Mouse (Mus musculus) MEL (cell line): ENCODE measurements at regions not wholly inside any gene's neighbourhood (a gene's known extent, or its start where the extent isn't known, plus 50 kb on each side); places are given as distances from the start of the nearest gene placed in this dataset.

ENCODE experiments used
- DNase-seq: peaks from one replicate; pipeline ENCODE4 v3.0.0; 2011; ENCODE audit warnings: low read depth, low spot score
- H3K27ac ChIP-seq: 2 replicates; pipeline ENCODE4 v1.5.1; 2012; ENCODE audit warnings: low read depth, mild to moderate bottlenecking, control low read depth, low read length, moderate library complexity; ENCODE audit not compliant: control insufficient read depth
- H3K27me3 ChIP-seq, 2 experiments: fragments of 150-350 bp in 1 of 2; sonication (generic) in 1 of 2; 2 replicates each; pipeline ENCODE4 v1.6.1; 2012; ENCODE audit warnings: low read length in 2 of 2, mild to moderate bottlenecking in 2 of 2, improper control_type of control experiment in 1 of 2, moderate library complexity in 1 of 2; ENCODE audit not compliant: insufficient read depth in 2 of 2, control insufficient read depth in 1 of 2
- H3K36me3 ChIP-seq, 2 experiments: 2 replicates each; pipeline ENCODE4 v1.6.1; 2012 to 2014; ENCODE audit warnings: low read length in 2 of 2, improper control_type of control experiment in 1 of 2, inconsistent platforms in 1 of 2, mild to moderate bottlenecking in 1 of 2; ENCODE audit not compliant: insufficient read depth in 2 of 2, control insufficient read depth in 1 of 2
- H3K4me1 ChIP-seq, 2 experiments: fragments of 150-350 bp in 1 of 2; sonication (generic) in 1 of 2; 2 replicates each; pipeline ENCODE4 v1.6.1; 2012; ENCODE audit warnings: low read length in 2 of 2, improper control_type of control experiment in 1 of 2, mild to moderate bottlenecking in 1 of 2; ENCODE audit not compliant: insufficient read depth in 2 of 2, control insufficient read depth in 1 of 2
- H3K4me3 ChIP-seq, 2 experiments: fragments of 150-350 bp in 1 of 2; sonication (generic) in 1 of 2; 2 replicates each; pipeline ENCODE4 v1.5.1; 2012; ENCODE audit warnings: low read depth in 2 of 2, low read length in 2 of 2, mild to moderate bottlenecking in 2 of 2, moderate library complexity in 2 of 2, control low read depth in 1 of 2, improper control_type of control experiment in 1 of 2; ENCODE audit not compliant: control insufficient read depth in 1 of 2, insufficient read depth in 1 of 2
- H3K79me2 ChIP-seq: 2 replicates; pipeline ENCODE4 v1.6.1; 2012; ENCODE audit warnings: mild to moderate bottlenecking, low read length, moderate library complexity; ENCODE audit not compliant: control insufficient read depth, poor library complexity, insufficient read depth
- H3K9ac ChIP-seq: 2 replicates; pipeline ENCODE4 v1.6.1; 2012; ENCODE audit warnings: low read depth, mild to moderate bottlenecking, control low read depth, low read length, moderate library complexity; ENCODE audit not compliant: control insufficient read depth, poor library complexity, severe bottlenecking
- H3K9me3 ChIP-seq: fragments of 150-350 bp; sonication (generic); replicated peaks from 2 replicates; pipeline ENCODE4 v1.6.1; 2012; ENCODE audit warnings: mild to moderate bottlenecking, low read length, improper control_type of control experiment, moderate library complexity; ENCODE audit not compliant: insufficient read depth
- CHD1 ChIP-seq: IDR thresholded peaks from 2 replicates; pipeline ENCODE4 v1.6.1; 2012; ENCODE audit warnings: low read depth, mild to moderate bottlenecking, inconsistent platforms, low read length, improper control_type of control experiment
- E2F4 ChIP-seq: IDR thresholded peaks from 2 replicates; pipeline ENCODE4 v1.6.1; 2011; ENCODE audit warnings: low read depth, low read length, improper control_type of control experiment, borderline replicate concordance
- ELF1 ChIP-seq: IDR thresholded peaks from 2 replicates; pipeline ENCODE4 v1.6.1; 2014; ENCODE audit warnings: low read depth, mild to moderate bottlenecking, inconsistent platforms, low read length, improper control_type of control experiment, moderate library complexity
- EP300 ChIP-seq, 2 experiments: IDR thresholded peaks; 2 replicates each; pipeline ENCODE4 v1.6.1; 2011; ENCODE audit warnings: improper control_type of control experiment in 2 of 2, low read length in 2 of 2, low read depth in 1 of 2, mild to moderate bottlenecking in 1 of 2
- ETS1 ChIP-seq: IDR thresholded peaks from 2 replicates; pipeline ENCODE4 v1.6.1; 2012; ENCODE audit warnings: low read depth, mild to moderate bottlenecking, inconsistent platforms, low read length, improper control_type of control experiment, moderate library complexity
- GATA1 ChIP-seq: IDR thresholded peaks from 2 replicates; pipeline ENCODE4 v1.6.1; 2011; ENCODE audit warnings: low read depth, low read length, improper control_type of control experiment
- JUND ChIP-seq: IDR thresholded peaks from 2 replicates; pipeline ENCODE4 v1.6.1; 2011; ENCODE audit warnings: low read depth, mild to moderate bottlenecking, improper control_type of control experiment, low read length
- KAT2A ChIP-seq: conservative IDR thresholded peaks from 2 replicates; pipeline ENCODE4 v1.6.1; 2012; ENCODE audit warnings: low read depth, low read length, improper control_type of control experiment, inconsistent platforms
- MAX ChIP-seq: IDR thresholded peaks from 2 replicates; pipeline ENCODE4 v1.6.1; 2011; ENCODE audit warnings: low read length, improper control_type of control experiment
- MAZ ChIP-seq: IDR thresholded peaks from 2 replicates; pipeline ENCODE4 v1.6.1; 2012; ENCODE audit warnings: low read depth, mild to moderate bottlenecking, inconsistent platforms, low read length, improper control_type of control experiment
- NELFE ChIP-seq: IDR thresholded peaks from 2 replicates; pipeline ENCODE4 v1.6.1; 2011; ENCODE audit warnings: low read depth, low read length, improper control_type of control experiment
- NRF1 ChIP-seq: IDR thresholded peaks from 2 replicates; pipeline ENCODE4 v1.6.1; 2014; ENCODE audit warnings: low read depth, mild to moderate bottlenecking, inconsistent platforms, low read length, improper control_type of control experiment, moderate library complexity; ENCODE audit not compliant: poor library complexity, insufficient read depth, severe bottlenecking
- POLR2AphosphoS2 ChIP-seq: IDR thresholded peaks from 2 replicates; pipeline ENCODE4 v1.6.1; 2011; ENCODE audit warnings: low read length, improper control_type of control experiment
- RAD21 ChIP-seq: IDR thresholded peaks from 2 replicates; pipeline ENCODE4 v1.6.1; 2011; ENCODE audit warnings: mild to moderate bottlenecking, low read depth, low read length, improper control_type of control experiment
- RCOR1 ChIP-seq: IDR thresholded peaks from 2 replicates; pipeline ENCODE4 v1.6.1; 2012; ENCODE audit warnings: low read depth, mild to moderate bottlenecking, inconsistent platforms, low read length, improper control_type of control experiment
- SIN3A ChIP-seq: IDR thresholded peaks from 2 replicates; pipeline ENCODE4 v1.6.1; 2012; ENCODE audit warnings: low read length, improper control_type of control experiment, inconsistent platforms
- SMC3 ChIP-seq: IDR thresholded peaks from 2 replicates; pipeline ENCODE4 v1.6.1; 2011; ENCODE audit warnings: low read depth, low read length, improper control_type of control experiment
- TCF12 ChIP-seq: IDR thresholded peaks from 2 replicates; pipeline ENCODE4 v1.6.1; 2014; ENCODE audit warnings: low read depth, mild to moderate bottlenecking, inconsistent platforms, low read length, improper control_type of control experiment, moderate library complexity
- USF1 ChIP-seq: IDR thresholded peaks from 2 replicates; pipeline ENCODE4 v1.6.1; 2014; ENCODE audit warnings: low read depth, mild to moderate bottlenecking, inconsistent platforms, low read length, improper control_type of control experiment, moderate library complexity
- ZNF384 ChIP-seq: IDR thresholded peaks from 2 replicates; pipeline ENCODE4 v1.6.1; 2012; ENCODE audit warnings: low read depth, mild to moderate bottlenecking, inconsistent platforms, low read length, improper control_type of control experiment

GRCm38 (mm10) chr17:51246038-51246437 lies 66.9 kb upstream of the Tbc1d5 start:
- TF ChIP-seq MAX = no peak
- no peak for TF ChIP-seq SMC3
- no peak for TF ChIP-seq NELFE
- TF ChIP-seq USF1 = no peak
- no peak for TF ChIP-seq E2F4
- TF ChIP-seq KAT2A = no peak
- no peak for TF ChIP-seq RCOR1
- H3K27ac ChIP-seq = no peak overlapping the region
- H3K27me3 ChIP-seq = no peaks in the 10 kb centered on the region
- DNase-seq = no peak
- H3K9ac ChIP-seq = no peak overlapping the region
- H3K9me3 ChIP-seq = no peaks in the 10 kb centered on the region
- no peak overlapping the region for H3K4me3 ChIP-seq
- no peaks in the 10 kb centered on the region for H3K79me2 ChIP-seq
- no peaks in the 10 kb centered on the region for H3K4me1 ChIP-seq
- no peaks in the 10 kb centered on the region for H3K36me3 ChIP-seq

GRCm38 (mm10) chr17:51240360-51240993 lies 61.3 kb upstream of the Tbc1d5 start:
- Histone ChIP-seq H3K27ac (0 out of 2 replicates have a peak overlapping the region, but pooled peaks have one; percentile 25), H3K9me3 (no peaks in the 10 kb centered on the region), H3K36me3 (peaks cover 0 to 7% of the 10 kb centered on the region in 2 experiments; a peak in 2 of 4 replicates), H3K27me3 (no peaks in the 10 kb centered on the region), H3K9ac (peak overlapping the region; percentile 22; the same call in 1 of the 2 replicates), H3K79me2 (no peaks in the 10 kb centered on the region), H3K4me3 (peak overlapping the region; percentile 22 to 30; a peak in 2 of 4 replicates), H3K4me1 (peaks cover 2 to 8% of the 10 kb centered on the region in 2 experiments; a peak in 3 of 4 replicates)
- DNase-seq = peak; percentile 79
- no peak for TF ChIP-seq MAZ
- no peak for TF ChIP-seq POLR2AphosphoS2
- TF ChIP-seq GATA1 = peak; percentile 54; the same call in 1 of the 2 replicates
- no peak for TF ChIP-seq ZNF384
- TF ChIP-seq ETS1 = no peak
- peak; percentile 49; the same call in 1 of the 2 replicates for TF ChIP-seq RCOR1
- no peak for TF ChIP-seq MAX
- TF ChIP-seq ELF1 = no peak
- no peak for TF ChIP-seq USF1
- TF ChIP-seq RAD21 = no peak
- TF ChIP-seq EP300 (IDR thresholded peaks at IDR 0.05; ENCODE audit: low read depth in 1 of 2, low read length in 2 of 2) = peak in 1 of 2 experiments; percentile 62; a peak in 2 of 4 replicates
- TF ChIP-seq NRF1 = no peak
- no peak for TF ChIP-seq CHD1
- TF ChIP-seq JUND = no peak
- TF ChIP-seq KAT2A = no peak
- no peak for TF ChIP-seq TCF12
- TF ChIP-seq NELFE = no peak
- TF ChIP-seq SIN3A = no peak
